Mouse (Mus musculus): ENCODE data around the gene Slc25a12.

Gene Slc25a12

GRCm38 (mm10) chr2:71350181-71350580 lies 17.4 kb downstream of the Slc25a12 start:
- no peak for DNase-seq (ENCODE audit: low read depth, low spot score)

GRCm38 (mm10) chr2:71349511-71349910 lies 18.0 kb downstream of the Slc25a12 start:
- DNase-seq (ENCODE audit: low read depth, low spot score): no peak

- DNase-seq (ENCODE audit: low read depth, low spot score): no peak
Measured at GRCm38 (mm10) chr2:71347732-71348490, 19.6 kb downstream of the Slc25a12 start.

- no peak for DNase-seq (ENCODE audit: low read depth, low spot score)
Measured at GRCm38 (mm10) chr2:71347160-71347559, 20.4 kb downstream of the Slc25a12 start.

GRCm38 (mm10) chr2:71343884-71344640 lies 23.5 kb downstream of the Slc25a12 start:
- peak; percentile 47 for DNase-seq (ENCODE audit: low read depth, low spot score)

- peak; percentile 45 for DNase-seq (ENCODE audit: low read depth, low spot score)
Measured at GRCm38 (mm10) chr2:71340126-71340525, 27.4 kb downstream of the Slc25a12 start.

GRCm38 (mm10) chr2:71338145-71338796 lies 29.3 kb downstream of the Slc25a12 start:
- DNase-seq (ENCODE audit: low read depth, low spot score): no peak

- no peak for DNase-seq (ENCODE audit: low read depth, low spot score)
Measured at GRCm38 (mm10) chr2:71336631-71337030, 30.9 kb downstream of the Slc25a12 start.

- DNase-seq (ENCODE audit: low read depth, low spot score): no peak
Measured at GRCm38 (mm10) chr2:71336209-71336608, 31.3 kb downstream of the Slc25a12 start.

- DNase-seq (ENCODE audit: low read depth, low spot score): no peak
Measured at GRCm38 (mm10) chr2:71333986-71334822, 33.3 kb downstream of the Slc25a12 start.

GRCm38 (mm10) chr2:71329761-71330160 lies 37.8 kb downstream of the Slc25a12 start:
- no peak for DNase-seq (ENCODE audit: low read depth, low spot score)

GRCm38 (mm10) chr2:71328391-71329160 lies 39.0 kb downstream of the Slc25a12 start:
- DNase-seq (ENCODE audit: low read depth, low spot score): no peak

- DNase-seq (ENCODE audit: low read depth, low spot score): no peak
Measured at GRCm38 (mm10) chr2:71327715-71328114, 39.8 kb downstream of the Slc25a12 start.

- no peak for DNase-seq (ENCODE audit: low read depth, low spot score)
Measured at GRCm38 (mm10) chr2:71326766-71327464, 40.6 kb downstream of the Slc25a12 start.

GRCm38 (mm10) chr2:71323886-71324285 lies 43.7 kb downstream of the Slc25a12 start:
- DNase-seq (ENCODE audit: low read depth, low spot score): no peak

GRCm38 (mm10) chr2:71321486-71321885 lies 46.1 kb downstream of the Slc25a12 start:
- DNase-seq (ENCODE audit: low read depth, low spot score): no peak

- no peak for DNase-seq (ENCODE audit: low read depth, low spot score)
Measured at GRCm38 (mm10) chr2:71316116-71316789, 51.3 kb downstream of the Slc25a12 start.

- DNase-seq (ENCODE audit: low read depth, low spot score): no peak
Measured at GRCm38 (mm10) chr2:71315022-71315421, 52.5 kb downstream of the Slc25a12 start.

- DNase-seq (ENCODE audit: low read depth, low spot score): no peak
Measured at GRCm38 (mm10) chr2:71314080-71314479, 53.5 kb downstream of the Slc25a12 start.
